Mouse (Mus musculus): ENCODE results near the gene Shc3.

Shc3 gene

GRCm38 (mm10) chr13:51568501-51568901 is 718 bp downstream of the Shc3 start:
- no peak for DNase-seq (ENCODE audit: low spot score in 2 of 2)

- DNase-seq (ENCODE audit: low spot score in 2 of 2): no peak
Observed at GRCm38 (mm10) chr13:51567411-51567851, 1.8 kb downstream of the Shc3 start.

DNA sequence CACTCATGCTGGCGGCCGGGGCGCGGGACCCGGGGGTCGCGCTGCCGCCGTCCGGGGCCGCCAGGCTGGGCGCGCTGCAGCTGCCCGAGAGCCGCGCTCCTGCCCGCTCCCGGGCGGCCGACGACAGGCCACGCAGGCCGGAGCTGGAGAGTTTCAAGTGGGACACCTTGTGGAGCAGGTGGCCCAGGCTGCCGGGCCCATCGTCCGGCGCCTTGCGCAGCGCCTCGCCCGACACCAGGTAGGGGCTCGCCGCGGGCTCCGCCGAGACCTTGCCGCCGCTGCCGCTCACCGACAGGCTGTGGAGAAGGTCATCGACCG is 2.2 kb downstream of the Shc3 start:
- no peak for DNase-seq (ENCODE audit: low spot score in 2 of 2)

- no peak for DNase-seq (ENCODE audit: low spot score in 2 of 2)
Observed at GRCm38 (mm10) chr13:51566371-51567077, 2.7 kb downstream of the Shc3 start.

DNA sequence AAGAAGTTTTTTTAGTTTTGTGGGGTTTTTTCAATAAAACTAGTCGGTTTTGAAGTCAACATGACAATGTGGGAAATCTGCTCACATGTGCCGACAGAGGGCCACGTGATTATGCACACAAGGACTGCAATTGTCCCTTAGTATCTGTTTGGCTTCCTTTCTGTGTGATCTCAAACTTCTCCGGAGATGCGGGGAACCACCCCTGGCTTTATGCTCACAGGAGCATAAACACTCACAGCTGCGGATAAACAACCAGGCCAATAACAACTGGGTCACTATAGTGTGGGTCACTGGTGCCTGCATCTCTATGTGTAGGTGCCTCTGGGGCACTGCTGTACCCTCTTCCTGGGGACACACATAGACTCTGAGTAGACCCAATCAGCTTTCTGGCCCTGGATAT is 4.5 kb downstream of the Shc3 start:
- no peak for DNase-seq (ENCODE audit: low spot score in 2 of 2)

GRCm38 (mm10) chr13:51553343-51553742 is 15.9 kb downstream of the Shc3 start:
- DNase-seq (ENCODE audit: low spot score in 2 of 2): no peak

- DNase-seq (ENCODE audit: low spot score in 2 of 2): no peak
Observed at GRCm38 (mm10) chr13:51552233-51552632, 17.0 kb downstream of the Shc3 start.

GRCm38 (mm10) chr13:51551824-51552223 is 17.4 kb downstream of the Shc3 start:
- DNase-seq (ENCODE audit: low spot score in 2 of 2): no peak

DNA sequence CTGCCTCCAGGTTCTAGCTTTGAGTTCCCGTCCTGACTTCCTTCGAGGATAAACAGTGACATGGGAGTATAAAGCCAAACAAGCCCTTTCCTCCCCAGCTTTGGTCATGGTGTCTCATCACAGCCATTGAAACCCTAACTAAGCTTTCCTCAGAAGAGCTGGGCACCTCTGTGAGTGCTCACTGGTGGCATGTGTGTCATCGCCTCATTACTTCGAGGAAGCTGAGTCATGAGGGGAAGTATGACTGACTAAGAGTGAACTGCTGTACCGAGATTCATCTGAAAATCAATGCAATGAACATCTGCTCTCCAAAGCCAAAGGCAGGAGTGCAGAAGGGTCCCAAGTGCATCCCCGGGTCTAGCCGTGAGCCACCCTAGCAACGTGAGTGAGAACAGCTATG is 29.4 kb downstream of the Shc3 start:
- no peak for DNase-seq (ENCODE audit: low spot score in 2 of 2)

DNA sequence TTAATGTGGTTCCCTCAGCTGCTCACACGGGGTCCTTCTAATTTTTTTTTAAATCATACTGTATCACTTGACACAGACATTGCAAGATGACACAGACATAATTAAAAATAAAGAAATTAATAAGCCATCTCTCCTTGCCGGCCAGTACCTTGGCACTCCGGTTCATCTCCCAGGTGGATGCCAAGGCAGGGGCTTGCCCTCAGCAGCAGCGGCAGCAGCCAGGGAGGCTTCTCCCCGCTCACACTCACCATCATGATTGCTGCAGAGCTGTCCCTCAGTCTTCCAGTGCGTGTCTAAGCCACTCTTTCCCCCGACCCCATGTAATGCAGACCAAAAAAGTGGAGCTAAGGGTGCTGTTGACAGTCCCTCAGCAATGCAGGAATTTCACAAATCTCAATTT is 33.9 kb downstream of the Shc3 start:
- DNase-seq (ENCODE audit: low spot score in 2 of 2): no peak

DNA sequence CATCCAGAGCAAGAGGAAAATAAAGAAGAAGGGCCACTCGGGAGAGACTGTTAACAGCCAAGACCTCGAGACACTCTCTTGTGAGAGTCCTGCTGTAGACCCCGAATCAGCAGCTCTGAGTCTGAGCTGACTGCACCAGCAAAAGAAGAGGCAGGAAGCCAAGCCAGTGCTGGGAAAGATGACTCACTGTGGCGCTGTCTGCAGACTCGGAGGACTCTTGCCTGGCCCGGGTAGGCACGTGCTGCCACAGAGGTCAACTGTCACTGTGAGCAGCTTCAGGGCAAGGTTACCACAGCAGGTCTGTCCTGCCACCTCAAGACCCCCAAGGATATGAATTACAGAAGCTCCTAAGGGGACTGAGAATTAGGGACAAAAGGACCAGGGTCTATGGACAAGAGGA is 42.7 kb downstream of the Shc3 start:
- no peak for DNase-seq (ENCODE audit: low spot score in 2 of 2)

- no peak for DNase-seq (ENCODE audit: low spot score in 2 of 2)
Observed at GRCm38 (mm10) chr13:51524316-51524715, 44.9 kb downstream of the Shc3 start.

- no peak for DNase-seq (ENCODE audit: low spot score in 2 of 2)
Observed at GRCm38 (mm10) chr13:51523311-51523710, 45.9 kb downstream of the Shc3 start.

- DNase-seq (ENCODE audit: low spot score in 2 of 2): no peak
Observed at GRCm38 (mm10) chr13:51518880-51519279, 50.3 kb downstream of the Shc3 start.

- no peak for DNase-seq (ENCODE audit: low spot score in 2 of 2)
Observed at GRCm38 (mm10) chr13:51517943-51518342, 51.3 kb downstream of the Shc3 start.

GRCm38 (mm10) chr13:51508836-51509235 is 60.4 kb downstream of the Shc3 start:
- no peak for DNase-seq (ENCODE audit: low spot score in 2 of 2)

DNA sequence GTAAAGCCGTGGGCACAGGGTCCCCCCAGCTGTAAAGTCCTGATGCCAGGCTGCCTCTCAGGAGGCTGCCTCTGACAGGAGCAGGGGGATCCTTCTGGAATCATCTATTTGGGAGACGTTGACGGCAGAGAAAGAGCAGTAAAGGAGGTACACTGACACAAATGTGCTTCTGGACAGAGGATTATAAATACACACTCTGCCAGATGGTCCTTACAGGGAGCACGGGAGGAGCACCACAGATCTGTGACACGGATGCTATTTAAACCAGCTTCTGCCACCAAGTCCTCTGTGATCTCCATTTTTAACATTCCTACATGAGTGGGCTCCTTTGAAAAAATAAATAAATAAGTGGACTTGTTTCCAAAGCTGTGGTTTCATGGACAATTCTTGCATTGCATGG is 63.5 kb downstream of the Shc3 start:
- DNase-seq (ENCODE audit: low spot score in 2 of 2): no peak

DNA sequence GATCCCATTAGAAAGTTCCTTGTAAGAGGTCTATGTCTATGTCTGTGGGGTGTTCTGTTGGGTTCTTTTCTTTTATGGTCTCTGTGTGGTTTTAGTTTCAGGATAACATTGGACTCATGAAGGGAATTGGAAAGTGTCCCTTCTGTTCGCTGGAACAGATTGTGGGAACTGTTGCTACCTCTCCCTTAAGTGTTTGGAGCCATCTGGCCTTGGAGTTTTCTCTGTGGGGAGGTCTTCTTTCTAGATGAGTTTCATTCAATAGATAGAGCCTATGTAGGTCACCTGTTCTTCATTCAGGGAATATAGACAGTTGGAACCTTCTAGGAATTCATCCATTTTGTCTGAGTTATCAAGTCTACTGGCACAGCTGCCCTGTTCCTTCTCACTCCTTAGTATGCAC is 69.5 kb downstream of the Shc3 start:
- DNase-seq (ENCODE audit: low spot score in 2 of 2): no peak

DNA sequence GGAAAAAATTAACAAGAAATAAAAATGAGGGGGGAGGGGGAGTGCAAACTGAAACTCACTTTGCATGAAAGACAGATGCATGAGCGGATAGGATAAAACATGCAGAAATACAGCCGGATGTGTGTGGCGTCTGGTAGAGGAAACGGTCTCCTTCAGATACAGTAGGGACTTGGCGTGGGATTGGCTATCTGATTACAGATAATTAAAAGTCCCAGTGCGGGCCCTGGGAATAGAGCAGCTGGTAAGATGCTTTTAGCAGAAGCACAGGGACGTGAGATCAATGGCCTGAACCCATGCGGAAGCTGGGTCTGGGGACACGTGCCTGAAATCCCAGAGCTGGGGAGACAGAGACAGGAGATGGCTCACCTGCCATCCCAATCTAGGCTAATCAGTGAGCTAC is 75.5 kb downstream of the Shc3 start:
- DNase-seq (ENCODE audit: low spot score in 2 of 2): no peak

DNA sequence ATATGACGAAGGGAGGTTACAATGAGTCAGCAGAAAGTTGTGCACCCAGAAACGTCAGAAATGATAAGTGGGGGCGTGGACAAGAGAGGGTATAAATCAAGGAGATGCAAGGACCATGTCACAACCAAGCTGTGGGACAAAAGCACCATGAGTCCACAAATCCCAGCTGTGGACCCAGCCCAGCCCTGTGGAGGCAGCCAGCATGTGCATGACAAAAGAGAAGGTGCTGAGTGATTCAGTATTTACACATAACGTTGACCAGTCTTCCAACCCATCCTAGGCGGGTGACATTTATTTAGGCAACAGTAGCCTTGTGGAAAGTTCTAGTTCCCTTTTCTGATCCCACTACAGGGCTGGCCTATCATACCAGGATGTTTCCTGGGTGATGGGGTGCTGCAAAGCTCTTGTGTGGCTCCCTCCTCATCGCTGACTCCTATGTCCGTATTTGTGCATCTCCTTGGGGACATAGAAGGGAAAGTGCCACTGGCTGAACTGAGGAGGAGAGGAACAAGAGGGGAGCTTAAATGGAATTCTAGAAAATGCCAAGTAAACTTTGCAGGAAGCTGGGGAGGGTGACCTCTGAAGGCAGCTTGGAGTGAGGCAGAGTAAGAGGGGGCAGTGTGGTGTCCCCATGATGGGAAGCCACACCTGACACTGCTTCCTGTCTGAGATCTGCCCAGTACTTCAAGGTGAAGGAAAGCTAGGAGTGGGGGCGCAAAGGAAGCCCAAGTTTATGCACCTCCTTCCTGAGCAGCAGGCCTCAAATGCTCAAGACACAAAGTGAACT is 77.4 kb downstream of the Shc3 start:
- no peak for DNase-seq (ENCODE audit: low spot score in 2 of 2)

- DNase-seq (ENCODE audit: low spot score in 2 of 2): no peak
Observed at GRCm38 (mm10) chr13:51490195-51490594, 79.0 kb downstream of the Shc3 start.

DNA sequence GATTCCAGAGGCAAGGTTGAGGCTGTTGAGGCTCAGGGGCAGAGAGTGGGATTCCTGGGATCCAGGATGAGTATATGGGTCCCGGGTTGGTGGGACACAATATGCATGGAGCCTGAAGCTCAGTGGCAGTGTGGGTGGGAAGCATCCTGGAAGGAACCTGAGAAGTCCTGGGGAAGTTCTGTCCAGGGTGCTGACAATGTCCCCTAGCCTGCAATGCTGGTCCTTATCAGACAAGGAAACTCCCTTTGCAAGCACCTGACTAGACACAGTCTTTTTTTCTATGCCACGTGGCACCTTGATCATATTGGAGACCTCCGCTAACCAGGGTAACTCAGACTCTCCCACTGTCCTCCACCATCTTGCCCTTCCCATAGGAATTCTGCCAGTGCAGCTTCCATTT is 80.3 kb downstream of the Shc3 start:
- DNase-seq (ENCODE audit: low spot score in 2 of 2): no peak

DNA sequence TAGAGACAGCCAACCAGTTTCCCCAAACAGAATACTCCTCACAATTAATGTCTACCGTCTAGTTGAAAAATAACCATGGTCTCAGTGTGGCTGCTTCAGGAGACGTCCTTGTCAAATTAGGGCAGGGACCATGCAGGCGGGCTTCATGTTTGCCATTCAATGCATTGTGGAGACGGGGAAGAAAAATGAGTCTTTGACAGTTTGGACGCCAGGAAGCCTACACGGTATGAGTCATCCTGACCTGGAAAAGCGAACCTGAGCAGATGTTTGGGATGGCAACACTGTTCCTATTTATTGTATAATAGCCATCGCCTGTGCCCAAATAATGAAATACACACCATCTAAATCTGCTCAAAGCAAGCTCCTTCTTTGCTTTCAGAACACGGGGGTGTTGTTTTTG is 83.9 kb downstream of the Shc3 start:
- DNase-seq (ENCODE audit: low spot score in 2 of 2): no peak

DNA sequence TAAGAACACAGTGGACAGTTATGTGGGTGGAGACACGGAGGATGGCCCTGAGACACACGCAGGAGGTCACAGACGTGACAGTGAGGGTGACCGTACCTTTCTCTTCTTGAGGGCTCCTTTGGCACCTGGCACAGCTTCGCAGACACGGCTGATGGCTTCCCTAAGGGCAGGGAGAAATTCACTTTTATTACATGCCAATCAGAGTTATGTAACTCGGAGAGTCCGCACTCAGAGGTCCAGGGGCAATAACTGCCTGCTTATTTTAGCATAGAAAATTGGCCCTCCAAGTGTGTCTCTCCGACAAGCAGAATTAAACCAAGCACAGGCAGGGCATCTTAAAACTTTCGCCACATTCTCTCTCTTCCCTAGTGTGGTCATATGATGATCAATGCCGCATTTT is 86.4 kb downstream of the Shc3 start:
- DNase-seq (ENCODE audit: low spot score in 2 of 2): no peak
